In the genomic region with DNA sequence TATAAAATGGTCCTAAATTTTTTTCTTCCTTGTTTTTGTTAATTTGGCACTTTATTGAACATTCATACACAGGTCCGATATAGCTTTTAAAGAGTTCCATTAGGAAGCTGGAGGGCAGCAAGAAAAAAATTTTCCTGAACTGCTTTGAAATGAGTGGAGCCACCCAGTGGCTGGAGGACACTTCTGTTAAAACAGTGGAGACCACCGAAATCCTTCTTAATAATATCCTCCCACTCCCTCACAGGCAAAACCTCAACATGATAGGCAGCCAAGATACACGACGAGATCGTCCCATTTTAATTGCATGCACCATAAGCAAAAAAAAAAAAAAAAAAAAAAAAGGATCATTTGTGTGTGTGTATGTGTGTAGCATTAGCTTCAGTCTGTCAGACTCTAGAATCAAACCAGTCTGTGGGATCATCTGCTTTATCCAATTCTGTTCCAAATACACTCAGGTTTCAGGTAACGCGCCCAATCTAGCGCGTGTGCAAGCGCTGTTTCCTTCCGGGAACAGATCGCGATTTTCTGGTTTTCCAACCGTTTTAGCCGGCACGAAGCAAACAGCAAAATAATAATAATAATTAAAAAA, we compare ENCODE assay signal across 9 mouse cellular contexts. TPM values are rescaled to one million over a fixed set of nuclear protein-coding genes. Genes with fewer than 3 reads are reported as not detected.
DNase-seq lines count a peak whose midpoint lies in the region; ATAC-seq and TF ChIP-seq lines count a peak whose summit lies in the region.
"Had no signal": no experiment of that assay in that cellular context is flagged by ENCODE, and none has a peak within 500 bp of the region (broad histone marks: within the 10 kb centered on the region; RNA-seq: fewer than 3 reads in every experiment).

No protein-coding gene starts in this region.

- H3K27me3 ChIP-seq in megakaryocyte, embryonic 14.5 days (replicated peaks), result no peaks in the 10 kb centered on the region
- H3K27me3 ChIP-seq in embryonic facial prominence, embryonic 15.5 days, result no peaks in the 10 kb centered on the region
- H3K27me3 ChIP-seq in liver, embryonic 12.5 days (replicated peaks), result no peaks in the 10 kb centered on the region

- H3K36me3 ChIP-seq in megakaryocyte, embryonic 14.5 days (replicated peaks; ENCODE audit: low read length), result peaks cover 28% of the 10 kb centered on the region
- H3K36me3 ChIP-seq in embryonic facial prominence, embryonic 15.5 days, result peaks cover 19% of the 10 kb centered on the region
- peaks cover 22% of the 10 kb centered on the region for H3K36me3 ChIP-seq in liver, embryonic 12.5 days

- peak overlapping the region; percentile 59 for H3K4me2 ChIP-seq in embryonic facial prominence, embryonic 15.5 days (replicated peaks)
- H3K4me2 ChIP-seq in liver, embryonic 12.5 days, result peak overlapping the region; percentile 78

- no peaks in the 10 kb centered on the region for H3K9me3 ChIP-seq in megakaryocyte, embryonic 14.5 days
- H3K9me3 ChIP-seq in embryonic facial prominence, embryonic 15.5 days (replicated peaks), result no peaks in the 10 kb centered on the region
- H3K9me3 ChIP-seq in liver, embryonic 12.5 days (replicated peaks), result no peaks in the 10 kb centered on the region

- TF ChIP-seq CTCF in bone marrow, adult 2 months (IDR thresholded peaks at IDR 0.05; ENCODE audit: control insufficient read depth, insufficient read depth, low read length), result no peak

- under 1% methylated on average over 16 of the region's 16 CpGs for WGBS in bone marrow, adult 2 months
- under 1% methylated on average over 16 of the region's 16 CpGs for WGBS in embryonic facial prominence, embryonic 15.5 days
- 1% methylated on average over 16 of the region's 16 CpGs for WGBS in liver, embryonic 12.5 days (ENCODE audit: insufficient replicate concordance)

- H3K4me1 ChIP-seq in megakaryocyte, embryonic 14.5 days, result peaks cover 13% of the 10 kb centered on the region; the same call in 1 of the 2 replicates
- no peaks in the 10 kb centered on the region for H3K4me1 ChIP-seq in bone marrow, adult 2 months (ENCODE audit: control insufficient read depth, insufficient read depth, low read length)
- H3K4me1 ChIP-seq in embryonic facial prominence, embryonic 15.5 days, result peaks cover 2% of the 10 kb centered on the region; the same call in 1 of the 2 replicates
- peaks cover 18% of the 10 kb centered on the region for H3K4me1 ChIP-seq in liver, embryonic 12.5 days

- peak; percentile 42 for DNase-seq in hindlimb bud, embryonic 11.5 days (ENCODE audit: extremely low spot score, low read depth, low spot score)
- DNase-seq in neural tube, embryonic 10.5 days (ENCODE audit: extremely low spot score, low spot score), result peak; percentile 23
- DNase-seq in urinary bladder, adult 18-20 months (ENCODE audit: low spot score in 2 of 2), result no peak

- ATAC-seq in megakaryocyte, adult 5-6 weeks (ENCODE audit: poor library complexity, severe bottlenecking), result no peak
- ATAC-seq in embryonic facial prominence, embryonic 15.5 days (ENCODE audit: insufficient number of reproducible peaks, low FRiP score, low TSS enrichment, low read depth), result no peak
- ATAC-seq in liver, embryonic 12.5 days, result no peak

- H3K4me3 ChIP-seq in megakaryocyte, embryonic 14.5 days (replicated peaks), result peak overlapping the region; percentile 96
- H3K4me3 ChIP-seq in bone marrow, adult 2 months (replicated peaks; ENCODE audit: control insufficient read depth, low read depth, low read length), result peak overlapping the region; percentile 94
- H3K4me3 ChIP-seq in embryonic facial prominence, embryonic 15.5 days (replicated peaks), result peak overlapping the region; percentile 87
- peak overlapping the region; percentile 91 for H3K4me3 ChIP-seq in liver, embryonic 12.5 days

- peak overlapping the region; percentile 100 for H3K27ac ChIP-seq in bone marrow, adult 2 months (ENCODE audit: control insufficient read depth, insufficient read depth, low read depth, low read length, poor library complexity)
- peak overlapping the region; percentile 99 for H3K27ac ChIP-seq in embryonic facial prominence, embryonic 15.5 days (replicated peaks)
- peak overlapping the region; percentile 99 for H3K27ac ChIP-seq in liver, embryonic 12.5 days

- peak overlapping the region; percentile 90 for H3K9ac ChIP-seq in embryonic facial prominence, embryonic 15.5 days
- peak overlapping the region; percentile 97 for H3K9ac ChIP-seq in liver, embryonic 12.5 days

- no peak for TF ChIP-seq POLR2A in bone marrow, adult 2 months (IDR thresholded peaks at IDR 0.05; ENCODE audit: borderline replicate concordance, control insufficient read depth, low read depth, low read length)

RNA-seq across cellular contexts. Expression of gene AC153137.1, which starts 29.3 kb away (rescaled TPM):
- not detected in 2 replicates for polyA plus RNA-seq in megakaryocyte, embryonic 14.5 days (2012; ENCODE audit: insufficient read depth, low replicate concordance)
- not detected in 2 replicates for total RNA-seq in megakaryocyte, adult 5-6 weeks (2015)
- total RNA-seq in megakaryocyte, adult 5-6 weeks (2017), result not detected in 2 replicates
- polyA plus RNA-seq in bone marrow, adult 2 months (2011; ENCODE audit: insufficient read depth, insufficient read length, low replicate concordance, missing spikeins), result not detected in 2 replicates
- not detected in 2 replicates for polyA plus RNA-seq in embryonic facial prominence, embryonic 15.5 days (2015; fragmentation: Nextera tagmentation; extraction: Ambion mirVana)
- not detected in 2 replicates for polyA plus RNA-seq in liver, embryonic 12.5 days (2016; fragmentation: Nextera tagmentation; extraction: Ambion mirVana)
- total RNA-seq: hematopoietic stem cell, adult 5-6 weeks had no signal

Comparison
In these comparisons a context has a peak if more than half of its experiments do, and no peak if none do; other contexts are left out.
1. DNase-seq: peak in hindlimb bud, embryonic 11.5 days (single experiment) and neural tube, embryonic 10.5 days (single experiment); none in urinary bladder, adult 18-20 months (0 of 2).
2. Peak in every context shown above with its lines, with median percentiles within 50 percentile points of each other: H3K4me3 ChIP-seq and H3K27ac ChIP-seq.